Mouse (Mus musculus): Measurements from ENCODE around the gene Dab2ip.

GRCm38 (mm10) chr2:35661454-35662000 is 103.5 kb downstream of the Dab2ip start:
- TF ChIP-seq CEBPB (IDR thresholded peaks at IDR 0.05; ENCODE audit: insufficient read depth, poor library complexity, severe bottlenecking) (no peak), TCF3 (IDR thresholded peaks at IDR 0.05; ENCODE audit: insufficient read length, low read depth) (no peak), POLR2A (IDR thresholded peaks at IDR 0.05; ENCODE audit: insufficient read length, low read depth) (no peak), MAX (IDR thresholded peaks at IDR 0.05; ENCODE audit: low read depth) (no peak), E2F4 (IDR thresholded peaks at IDR 0.05; ENCODE audit: insufficient read depth) (no peak), USF1 (IDR thresholded peaks at IDR 0.05; ENCODE audit: low read depth) (no peak), MYOD1 (IDR thresholded peaks at IDR 0.05; ENCODE audit: control insufficient read depth in 1 of 3, insufficient read length in 2 of 3, low read depth in 2 of 3) (no peak), POLR2AphosphoS2 (IDR thresholded peaks at IDR 0.05; ENCODE audit: insufficient read length, low read depth) (no peak), TCF12 (IDR thresholded peaks at IDR 0.05; ENCODE audit: insufficient read depth, poor library complexity, severe bottlenecking) (no peak), SRF (IDR thresholded peaks at IDR 0.05; ENCODE audit: control insufficient read depth, insufficient read length, low read depth) (no peak)

All from myocyte (in vitro differentiated cells).